Mouse (Mus musculus) liver, adult 2 months (tissue): Measurements from ENCODE around the gene Cdc20b.

ENCODE experiments used
- CTCF ChIP-seq: fragments of 200-500 bp; IDR thresholded peaks from 2 replicates; pipeline ENCODE4 v1.5.1; 2011; ENCODE audit warnings: low read depth, low read length, control low read depth
- POLR2A ChIP-seq: fragments of 200-500 bp; IDR thresholded peaks from 2 replicates; pipeline ENCODE4 v1.6.1; 2011; ENCODE audit warnings: low read length, control low read depth; ENCODE audit not compliant: insufficient read depth; ENCODE audit errors: extremely low read depth

DNA sequence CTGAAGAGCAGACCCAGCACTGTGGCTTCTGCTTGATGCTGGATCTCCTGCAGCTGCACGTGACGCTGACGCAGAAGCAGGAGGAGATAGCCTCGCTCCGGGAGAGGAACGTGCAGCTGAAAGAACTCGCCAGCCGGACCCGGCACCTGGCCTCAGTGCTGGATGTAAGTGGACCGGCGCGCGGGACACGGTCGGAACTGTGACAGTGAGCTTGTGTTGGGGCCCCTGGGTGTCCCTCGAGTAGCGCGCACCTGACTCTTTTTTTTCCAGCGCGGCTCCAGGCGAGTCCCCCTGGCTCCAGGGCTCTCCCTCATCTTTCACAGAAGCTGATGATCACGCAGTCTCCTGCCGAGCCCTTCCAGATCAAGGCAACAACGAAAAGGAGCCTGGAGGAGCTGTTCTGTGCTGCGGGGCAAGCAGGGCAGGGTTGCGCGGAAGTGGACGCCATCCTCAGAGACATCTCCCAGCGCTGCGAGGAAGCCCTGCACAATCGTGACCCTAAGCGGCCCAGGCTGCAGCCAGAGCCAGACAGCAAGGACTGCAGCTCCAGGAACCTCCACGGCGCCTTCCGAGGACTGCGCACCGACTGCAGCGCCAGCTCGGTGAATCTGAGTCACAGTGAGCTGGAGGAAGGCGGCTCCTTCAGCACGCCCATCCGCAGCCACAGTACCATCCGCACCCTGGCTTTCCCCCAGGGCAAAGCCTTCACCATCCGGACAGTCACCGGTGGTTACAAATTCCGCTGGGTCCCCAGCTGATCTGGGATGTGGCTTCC is 36.3 kb upstream of the Cdc20b start:
- TF ChIP-seq CTCF (no peak), POLR2A (no peak)
